ENCODE assay signal across 9 mouse cellular contexts in the genomic region with DNA sequence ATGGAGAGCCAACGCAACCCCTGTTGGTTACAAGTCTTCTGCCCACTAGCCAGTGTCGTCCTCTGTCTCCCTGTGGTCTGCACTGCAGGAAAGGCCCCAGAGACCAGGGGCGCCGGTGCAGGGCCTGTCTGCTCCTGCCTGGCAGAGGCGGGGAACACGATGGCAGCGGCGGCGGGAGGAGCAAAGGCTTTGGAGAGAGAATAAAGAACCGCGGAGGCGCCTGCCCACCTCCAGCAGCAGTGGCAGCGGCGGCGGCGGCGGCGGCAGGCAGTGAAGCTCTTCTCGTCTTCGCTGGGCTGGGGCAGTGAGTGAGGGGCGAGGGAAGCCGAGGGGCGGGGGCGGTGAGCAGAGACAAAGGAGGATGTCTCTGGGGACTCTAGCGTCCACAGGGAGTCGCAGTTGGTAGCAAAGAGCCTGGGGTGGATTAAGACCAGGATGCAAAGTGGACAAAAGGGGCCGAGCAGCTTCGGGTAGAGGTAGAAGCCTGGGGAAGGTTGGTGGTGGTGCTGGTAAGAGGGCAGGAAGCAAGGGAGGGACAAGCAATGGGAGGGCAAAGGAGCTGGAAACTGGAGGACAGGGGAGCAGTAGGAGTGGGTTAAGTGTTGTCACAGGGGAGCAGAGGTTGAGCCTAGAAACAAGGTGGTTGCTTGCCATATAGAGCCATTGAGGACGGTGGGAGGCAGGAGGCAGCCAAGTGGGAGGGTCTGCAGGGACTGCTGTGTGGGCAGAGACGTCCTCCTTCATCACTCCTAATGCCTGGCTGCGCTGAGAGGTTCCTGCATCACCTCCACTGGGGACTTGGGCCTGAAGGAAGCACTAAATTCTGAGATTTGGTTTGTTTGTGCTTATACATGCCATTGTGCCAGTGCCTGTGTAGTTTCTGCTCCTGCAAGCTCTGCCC. TPM values are rescaled to one million over a fixed set of nuclear protein-coding genes. Genes with fewer than 3 reads are reported as not detected.
DNase-seq lines count a peak whose midpoint lies in the region; ATAC-seq lines count a peak whose summit lies in the region.
"Had no signal": no experiment of that assay in that cellular context is flagged by ENCODE, and none has a peak within 500 bp of the region (broad histone marks: within the 10 kb centered on the region; RNA-seq: fewer than 3 reads in every experiment).

No protein-coding gene starts in this region.

- H3K4me2 ChIP-seq in heart, embryonic 14.5 days (ENCODE audit: low read length), result peak overlapping the region; percentile 67
- H3K4me2 ChIP-seq in midbrain, embryonic 16.5 days (ENCODE audit: low read length), result peak overlapping the region; percentile 79

- peaks cover 35 to 60% of the 10 kb centered on the region in 2 experiments for H3K4me1 ChIP-seq in heart, embryonic 14.5 days (ENCODE audit: control insufficient read depth in 2 of 2, insufficient read depth in 2 of 2, low read length in 2 of 2)
- peaks cover 77% of the 10 kb centered on the region for H3K4me1 ChIP-seq in midbrain, embryonic 16.5 days (ENCODE audit: control insufficient read depth, insufficient read depth, low read length)

- H3K9ac ChIP-seq in heart, embryonic 14.5 days (ENCODE audit: low read length), result peak overlapping the region; percentile 63
- H3K9ac ChIP-seq in midbrain, embryonic 16.5 days (ENCODE audit: low read depth, low read length), result peak overlapping the region; percentile 94

- no peaks in the 10 kb centered on the region for H3K9me3 ChIP-seq in heart, embryonic 14.5 days (ENCODE audit: control insufficient read depth, low read length)
- no peaks in the 10 kb centered on the region for H3K9me3 ChIP-seq in midbrain, embryonic 16.5 days (replicated peaks; ENCODE audit: control insufficient read depth, low read length, poor library complexity, severe bottlenecking)

- peak overlapping the region; percentile 18 to 31 for H3K4me3 ChIP-seq in heart, embryonic 14.5 days (ENCODE audit: control insufficient read depth in 1 of 2, insufficient read depth in 1 of 2, low read depth in 1 of 2, low read length in 2 of 2)
- peak overlapping the region; percentile 69 for H3K4me3 ChIP-seq in midbrain, embryonic 16.5 days (ENCODE audit: low read depth, low read length)

- peak overlapping the region in 1 of 2 experiments; percentile 51; a peak in 2 of 4 replicates for H3K27ac ChIP-seq in heart, embryonic 14.5 days (replicated peaks in 1 of 2; ENCODE audit: control insufficient read depth in 1 of 2, insufficient read depth in 1 of 2, low read depth in 2 of 2, low read length in 2 of 2)
- peak overlapping the region; percentile 97 for H3K27ac ChIP-seq in midbrain, embryonic 16.5 days (ENCODE audit: low read length)

- intact Hi-C loops in left cerebral cortex, postnatal 4 days (cut with DNase I), result no loop called here

- DNase-seq in heart, adult 18-20 months, result no peak
- peak; percentile 64 for DNase-seq in embryo, embryonic 10 days (ENCODE audit: low spot score)
- DNase-seq in left cerebral cortex, postnatal 4 days, result peak; percentile 38
- DNase-seq in gastrocnemius, adult 18-20 months (ENCODE audit: low spot score), result no peak

- peaks cover 54% of the 10 kb centered on the region for H3K36me3 ChIP-seq in heart, embryonic 14.5 days (ENCODE audit: control insufficient read depth, insufficient read depth, low read length)
- H3K36me3 ChIP-seq in midbrain, embryonic 16.5 days (ENCODE audit: control insufficient read depth, insufficient read depth, low read length), result no peaks in the 10 kb centered on the region

- 13% methylated on average over 31 of the region's 31 CpGs for WGBS in heart, embryonic 14.5 days
- WGBS in midbrain, embryonic 16.5 days, result 2% methylated on average over 31 of the region's 31 CpGs

- no peak for ATAC-seq in heart, embryonic 14.5 days (ENCODE audit: insufficient number of reproducible peaks, insufficient read depth, low FRiP score, low read depth)
- ATAC-seq in frontal cortex, adult (ENCODE audit: low TSS enrichment), result peak; percentile 71
- peak; percentile 55 for ATAC-seq in midbrain, embryonic 16.5 days
- no peak for ATAC-seq in granulocyte monocyte progenitor cell, adult 5-6 weeks (replicated peaks; ENCODE audit: poor library complexity, severe bottlenecking)

- no peaks in the 10 kb centered on the region for H3K27me3 ChIP-seq in heart, embryonic 14.5 days (ENCODE audit: control insufficient read depth, insufficient read depth, low read length)
- H3K27me3 ChIP-seq in midbrain, embryonic 16.5 days (ENCODE audit: control insufficient read depth, insufficient read depth, low read depth, low read length), result no peaks in the 10 kb centered on the region

RNA-seq across cellular contexts. Expression of a gene that starts 11.1 kb away (rescaled TPM):
- polyA plus RNA-seq in heart, embryonic 14.5 days (2014; fragmentation: Nextera tagmentation; extraction: Ambion mirVana), result 44.1 and 47.0 TPM in 2 replicates
- 10 to 100 TPM; 22.6 to 24.7 TPM for total RNA-seq in heart, adult 18-20 months (2021)
- 100 to 1,000 TPM; 330 to 331 TPM for total RNA-seq in left cerebral cortex, postnatal 4 days (2021)
- polyA plus RNA-seq in midbrain, embryonic 16.5 days (2015; fragmentation: Nextera tagmentation; extraction: Ambion mirVana), result 126 and 129 TPM in 2 replicates
- total RNA-seq in granulocyte monocyte progenitor cell, adult 5-6 weeks (2014; fragmentation: Nextera tagmentation), result 1.1 and 8.9 TPM in 2 replicates
- 1.2 and 2.1 TPM in 2 replicates for total RNA-seq in granulocyte monocyte progenitor cell, adult 5-6 weeks (2017)
- total RNA-seq in gastrocnemius, adult 18-20 months (2021), result 1 to 10 TPM; 4.8 to 5.6 TPM

RNA-seq across cellular contexts. Expression of a gene that starts 14.4 kb away (rescaled TPM):
- 0.84 and 1.4 TPM in 2 replicates for polyA plus RNA-seq in heart, embryonic 14.5 days (2014; fragmentation: Nextera tagmentation; extraction: Ambion mirVana)
- total RNA-seq in heart, adult 18-20 months (2021), result 1 to 10 TPM; 2.3 to 3.1 TPM
- total RNA-seq in left cerebral cortex, postnatal 4 days (2021), result not detected
- polyA plus RNA-seq in midbrain, embryonic 16.5 days (2015; fragmentation: Nextera tagmentation; extraction: Ambion mirVana), result 1.2 and 1.4 TPM in 2 replicates
- 4.6 and 11.1 TPM in 2 replicates for total RNA-seq in granulocyte monocyte progenitor cell, adult 5-6 weeks (2014; fragmentation: Nextera tagmentation)
- total RNA-seq in granulocyte monocyte progenitor cell, adult 5-6 weeks (2017), result 1.2 TPM in 1 of 2 replicates, not detected in the other
- under 1 TPM; 0.32 to 0.74 TPM for total RNA-seq in gastrocnemius, adult 18-20 months (2021)

RNA-seq across cellular contexts. Expression of a gene that starts 16.9 kb away (rescaled TPM):
- 0.84 and 1.4 TPM in 2 replicates for polyA plus RNA-seq in heart, embryonic 14.5 days (2014; fragmentation: Nextera tagmentation; extraction: Ambion mirVana)
- total RNA-seq in heart, adult 18-20 months (2021), result 10 to 100 TPM in 1 of 2 experiments, 1 to 10 TPM in 1; 9.5 to 11.6 TPM
- 1 to 10 TPM; 5.2 to 6.4 TPM for total RNA-seq in left cerebral cortex, postnatal 4 days (2021)
- 3.7 and 4.2 TPM in 2 replicates for polyA plus RNA-seq in midbrain, embryonic 16.5 days (2015; fragmentation: Nextera tagmentation; extraction: Ambion mirVana)
- total RNA-seq in granulocyte monocyte progenitor cell, adult 5-6 weeks (2014; fragmentation: Nextera tagmentation), result 1.5 and 2.1 TPM in 2 replicates
- total RNA-seq in granulocyte monocyte progenitor cell, adult 5-6 weeks (2017), result 0.26 and 0.43 TPM in 2 replicates
- 1 to 10 TPM; 3.7 to 4.9 TPM for total RNA-seq in gastrocnemius, adult 18-20 months (2021)

RNA-seq across cellular contexts. Expression of a gene that starts 29.5 kb away (rescaled TPM):
- polyA plus RNA-seq in heart, embryonic 14.5 days (2014; fragmentation: Nextera tagmentation; extraction: Ambion mirVana), result 6.1 and 6.5 TPM in 2 replicates
- total RNA-seq in heart, adult 18-20 months (2021), result 100 to 1,000 TPM; 265 to 319 TPM
- under 1 TPM; 0.36 to 0.46 TPM for total RNA-seq in left cerebral cortex, postnatal 4 days (2021)
- polyA plus RNA-seq in midbrain, embryonic 16.5 days (2015; fragmentation: Nextera tagmentation; extraction: Ambion mirVana), result 2.0 and 2.7 TPM in 2 replicates
- not detected in 2 replicates for total RNA-seq in granulocyte monocyte progenitor cell, adult 5-6 weeks (2014; fragmentation: Nextera tagmentation)
- 0.05 TPM in 1 of 2 replicates, not detected in the other for total RNA-seq in granulocyte monocyte progenitor cell, adult 5-6 weeks (2017)
- total RNA-seq in gastrocnemius, adult 18-20 months (2021), result 100 to 1,000 TPM; 143 to 233 TPM
- polyA plus RNA-seq: testis, adult 2 months had no signal

RNA-seq across cellular contexts. Expression of a gene that starts 48.5 kb away (rescaled TPM):
- 13.5 and 15.3 TPM in 2 replicates for polyA plus RNA-seq in heart, embryonic 14.5 days (2014; fragmentation: Nextera tagmentation; extraction: Ambion mirVana)
- 10 to 100 TPM; 10.1 to 11.0 TPM for total RNA-seq in heart, adult 18-20 months (2021)
- total RNA-seq in left cerebral cortex, postnatal 4 days (2021), result 10 to 100 TPM; 46.0 to 46.9 TPM
- polyA plus RNA-seq in midbrain, embryonic 16.5 days (2015; fragmentation: Nextera tagmentation; extraction: Ambion mirVana), result 26.8 and 26.9 TPM in 2 replicates
- 24.3 and 36.5 TPM in 2 replicates for total RNA-seq in granulocyte monocyte progenitor cell, adult 5-6 weeks (2014; fragmentation: Nextera tagmentation)
- total RNA-seq in granulocyte monocyte progenitor cell, adult 5-6 weeks (2017), result 12.2 and 13.4 TPM in 2 replicates
- total RNA-seq in gastrocnemius, adult 18-20 months (2021), result 1 to 10 TPM; 5.9 to 6.7 TPM

Comparison
In these comparisons a context has a peak if more than half of its experiments do, and no peak if none do; other contexts are left out.
1. ATAC-seq: peak in frontal cortex, adult (single experiment) and midbrain, embryonic 16.5 days (single experiment); none in heart, embryonic 14.5 days (single experiment) and granulocyte monocyte progenitor cell, adult 5-6 weeks (single experiment).
2. DNase-seq: peak in embryo, embryonic 10 days (single experiment) and left cerebral cortex, postnatal 4 days (single experiment); none in heart, adult 18-20 months (0 of 2) and gastrocnemius, adult 18-20 months (single experiment).
3. RNA of a gene that starts 11.1 kb away (total RNA-seq): 330 to 331 TPM in left cerebral cortex, postnatal 4 days; 22.6 to 24.7 TPM in heart, adult 18-20 months, 4.8 to 5.6 TPM in gastrocnemius, adult 18-20 months and 1.1 to 8.9 TPM in granulocyte monocyte progenitor cell, adult 5-6 weeks; every median in the first group is over 10 times any median in the second.